Mouse (Mus musculus): Measurements from ENCODE around the gene Kirrel. TPM values are rescaled to one million over a fixed set of nuclear protein-coding genes. Genes with fewer than 3 reads are reported as not detected.

Gene Kirrel
- polyA plus RNA-seq, 1 experiment, result 6.0 TPM

DNA sequence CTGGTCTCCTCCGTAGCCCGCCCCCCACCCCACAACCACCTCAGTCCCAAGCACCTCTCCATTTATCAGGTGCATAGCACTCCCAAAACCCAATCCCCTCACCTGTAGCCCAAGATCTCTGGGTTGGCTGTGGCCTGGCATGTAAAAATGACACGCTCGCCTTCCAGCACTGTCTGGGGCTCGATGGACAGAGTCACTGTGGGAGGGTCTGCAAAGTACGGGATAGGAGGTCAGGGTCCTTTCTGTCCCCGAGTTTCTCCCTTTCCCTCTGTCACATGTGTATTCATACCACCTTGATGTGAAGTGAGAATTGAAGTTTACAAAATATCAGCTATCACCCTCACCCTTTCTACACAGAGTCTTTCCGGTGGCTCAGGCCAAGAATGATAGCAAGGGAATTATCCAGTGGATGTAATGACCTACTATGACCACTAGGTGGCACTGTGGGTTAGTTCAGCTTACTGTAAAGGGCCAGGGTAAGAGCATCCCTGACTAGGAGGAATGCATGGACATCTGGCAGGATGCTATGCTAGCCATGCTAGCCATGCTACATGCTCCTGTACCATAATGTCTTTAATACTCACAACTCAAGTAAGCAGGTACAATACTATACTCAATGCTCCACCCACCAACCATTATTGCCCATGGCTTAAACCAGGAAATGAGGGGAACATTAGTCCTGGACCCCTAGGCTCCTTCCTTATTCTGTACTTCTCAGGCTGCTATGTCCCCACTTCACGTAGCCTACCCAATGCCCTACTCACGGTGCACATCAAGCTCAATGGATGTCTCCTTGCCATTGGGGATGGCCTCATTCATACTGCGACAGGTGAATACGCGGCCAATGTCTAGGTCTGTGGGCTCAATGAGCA lies 84.6 kb downstream of the Kirrel start:
- WGBS, result 71% methylated on average over 13 of the region's 13 CpGs
- Histone ChIP-seq H3K36me3 (ENCODE audit: control insufficient read depth, insufficient read depth, low read length) (no peaks in the 10 kb centered on the region), H3K4me3 (ENCODE audit: extremely low read depth, insufficient read depth, insufficient read length) (no peak overlapping the region), H3K27ac (ENCODE audit: insufficient read depth, low read length) (no peak overlapping the region), H3K27me3 (ENCODE audit: control insufficient read depth, insufficient read depth, low read length) (no peaks in the 10 kb centered on the region), H3K4me1 (ENCODE audit: control insufficient read depth, insufficient read depth, insufficient read length) (no peaks in the 10 kb centered on the region)
- TF ChIP-seq CTCF (IDR thresholded peaks at IDR 0.05; ENCODE audit: extremely low read depth, insufficient read depth, insufficient read length, insufficient replicate concordance) (peak; percentile 27; the same call in 1 of the 2 replicates), POLR2A (IDR thresholded peaks at IDR 0.05; ENCODE audit: low read depth, low read length) (no peak)
- peak; percentile 22 to 35 for DNase-seq (ENCODE audit: low read depth in 1 of 2, low spot score in 2 of 2)

GRCm38 (mm10) chr3:87087146-87087545 lies 87.4 kb downstream of the Kirrel start:
- WGBS, result 81% methylated on average over 7 of the region's 7 CpGs
- H3K27me3 ChIP-seq (ENCODE audit: control insufficient read depth, insufficient read depth, low read length), result no peaks in the 10 kb centered on the region
- no peak for TF ChIP-seq POLR2A (IDR thresholded peaks at IDR 0.05; ENCODE audit: low read depth, low read length)
- TF ChIP-seq CTCF (IDR thresholded peaks at IDR 0.05; ENCODE audit: extremely low read depth, insufficient read depth, insufficient read length, insufficient replicate concordance), result no peak

GRCm38 (mm10) chr3:87082235-87082634 lies 92.3 kb downstream of the Kirrel start:
- peak in 1 of 2 experiments; percentile 46 for DNase-seq (ENCODE audit: low read depth in 1 of 2, low spot score in 2 of 2)
- WGBS, result 57% methylated on average over 3 of the region's 3 CpGs
- H3K4me3 ChIP-seq (ENCODE audit: extremely low read depth, insufficient read depth, insufficient read length), result no peak overlapping the region
- no peaks in the 10 kb centered on the region for H3K36me3 ChIP-seq (ENCODE audit: control insufficient read depth, insufficient read depth, low read length)
- no peaks in the 10 kb centered on the region for H3K27me3 ChIP-seq (ENCODE audit: control insufficient read depth, insufficient read depth, low read length)
- no peak for TF ChIP-seq POLR2A (IDR thresholded peaks at IDR 0.05; ENCODE audit: low read depth, low read length)
- TF ChIP-seq CTCF (IDR thresholded peaks at IDR 0.05; ENCODE audit: extremely low read depth, insufficient read depth, insufficient read length, insufficient replicate concordance), result peak; percentile 71; the same call in 1 of the 2 replicates
- H3K4me1 ChIP-seq (ENCODE audit: control insufficient read depth, insufficient read depth, insufficient read length), result no peaks in the 10 kb centered on the region
- H3K27ac ChIP-seq (ENCODE audit: insufficient read depth, low read length), result no peak overlapping the region

More at GRCm38 (mm10) chr3:87087146-87087545, 87.4 kb downstream of the Kirrel start:
- no peaks in the 10 kb centered on the region for H3K4me1 ChIP-seq (ENCODE audit: control insufficient read depth, insufficient read depth, insufficient read length)
- no peaks in the 10 kb centered on the region for H3K36me3 ChIP-seq (ENCODE audit: control insufficient read depth, insufficient read depth, low read length)
- no peak for DNase-seq (ENCODE audit: low read depth in 1 of 2, low spot score in 2 of 2)
- no peak overlapping the region for H3K27ac ChIP-seq (ENCODE audit: insufficient read depth, low read length)
- no peak overlapping the region for H3K4me3 ChIP-seq (ENCODE audit: extremely low read depth, insufficient read depth, insufficient read length)

- no peak for DNase-seq (ENCODE audit: low read depth in 1 of 2, low spot score in 2 of 2)
- 86% methylated on average over 4 of the region's 4 CpGs for WGBS
- H3K4me3 ChIP-seq (ENCODE audit: extremely low read depth, insufficient read depth, insufficient read length), result no peak overlapping the region
- H3K4me1 ChIP-seq (ENCODE audit: control insufficient read depth, insufficient read depth, insufficient read length), result no peaks in the 10 kb centered on the region
- no peaks in the 10 kb centered on the region for H3K27me3 ChIP-seq (ENCODE audit: control insufficient read depth, insufficient read depth, low read length)
- TF ChIP-seq POLR2A (IDR thresholded peaks at IDR 0.05; ENCODE audit: low read depth, low read length) (no peak), CTCF (IDR thresholded peaks at IDR 0.05; ENCODE audit: extremely low read depth, insufficient read depth, insufficient read length, insufficient replicate concordance) (no peak)
- no peak overlapping the region for H3K27ac ChIP-seq (ENCODE audit: insufficient read depth, low read length)
- no peaks in the 10 kb centered on the region for H3K36me3 ChIP-seq (ENCODE audit: control insufficient read depth, insufficient read depth, low read length)
These were observed 94.8 kb downstream of the Kirrel start for GRCm38 (mm10) chr3:87079751-87080150.

DNA sequence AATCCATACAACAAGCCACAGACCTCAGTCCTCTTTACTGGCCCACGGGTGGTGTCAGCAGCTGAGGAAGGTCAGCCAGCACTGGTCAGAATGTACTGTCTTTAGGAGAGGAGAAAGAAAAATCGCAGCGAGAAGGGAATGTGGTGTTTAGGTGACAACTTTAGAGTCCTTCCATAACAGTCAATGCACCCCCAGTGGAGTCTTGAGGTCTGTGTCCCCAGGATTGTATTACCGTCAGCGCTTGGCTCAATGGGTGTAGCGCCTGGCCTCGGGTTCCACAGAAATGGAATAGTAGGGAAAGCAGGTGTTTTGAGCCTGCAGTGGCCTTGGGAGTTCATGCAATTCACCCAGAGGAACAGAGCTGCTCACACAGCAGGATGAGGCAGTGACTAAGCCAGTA lies 95.2 kb downstream of the Kirrel start:
- 93% methylated on average over 7 of the region's 7 CpGs for WGBS
- Histone ChIP-seq H3K4me1 (ENCODE audit: control insufficient read depth, insufficient read depth, insufficient read length) (no peaks in the 10 kb centered on the region), H3K27ac (ENCODE audit: insufficient read depth, low read length) (no peak overlapping the region), H3K4me3 (ENCODE audit: extremely low read depth, insufficient read depth, insufficient read length) (no peak overlapping the region), H3K36me3 (ENCODE audit: control insufficient read depth, insufficient read depth, low read length) (no peaks in the 10 kb centered on the region), H3K27me3 (ENCODE audit: control insufficient read depth, insufficient read depth, low read length) (no peaks in the 10 kb centered on the region)
- DNase-seq (ENCODE audit: low read depth in 1 of 2, low spot score in 2 of 2), result no peak
- TF ChIP-seq CTCF (IDR thresholded peaks at IDR 0.05; ENCODE audit: extremely low read depth, insufficient read depth, insufficient read length, insufficient replicate concordance) (no peak), POLR2A (IDR thresholded peaks at IDR 0.05; ENCODE audit: low read depth, low read length) (no peak)

- 86% methylated on average over 9 of the region's 9 CpGs for WGBS
These were observed 96.9 kb downstream of the Kirrel start for GRCm38 (mm10) chr3:87077681-87078080.

DNA sequence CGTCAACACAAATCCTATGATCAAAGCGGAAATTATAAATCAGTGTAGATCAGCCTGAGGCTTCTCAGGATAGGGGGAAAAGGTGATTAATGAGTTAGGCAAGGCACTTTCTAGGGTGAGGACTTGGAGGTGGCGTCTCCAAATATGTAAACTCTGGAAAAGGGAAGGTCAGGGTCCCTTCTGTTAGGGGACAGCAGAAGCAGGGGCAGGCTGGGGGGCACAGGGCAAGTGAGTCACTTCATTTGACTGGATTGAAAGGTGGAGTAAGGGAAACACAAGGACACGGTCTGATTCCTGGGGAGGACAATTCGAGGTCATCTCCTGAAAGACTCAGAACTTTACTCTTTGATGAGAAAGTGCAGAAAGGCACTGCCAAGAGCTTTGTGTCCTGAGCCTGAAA lies 97.6 kb downstream of the Kirrel start:
- Histone ChIP-seq H3K4me1 (ENCODE audit: control insufficient read depth, insufficient read depth, insufficient read length) (no peaks in the 10 kb centered on the region), H3K4me3 (ENCODE audit: extremely low read depth, insufficient read depth, insufficient read length) (no peak overlapping the region), H3K27ac (ENCODE audit: insufficient read depth, low read length) (no peak overlapping the region), H3K36me3 (ENCODE audit: control insufficient read depth, insufficient read depth, low read length) (no peaks in the 10 kb centered on the region), H3K27me3 (ENCODE audit: control insufficient read depth, insufficient read depth, low read length) (no peaks in the 10 kb centered on the region)
- WGBS, result 81% methylated on average over 5 of the region's 5 CpGs
- no peak for DNase-seq (ENCODE audit: low read depth in 1 of 2, low spot score in 2 of 2)
- no peak for TF ChIP-seq POLR2A (IDR thresholded peaks at IDR 0.05; ENCODE audit: low read depth, low read length)
- no peak for TF ChIP-seq CTCF (IDR thresholded peaks at IDR 0.05; ENCODE audit: extremely low read depth, insufficient read depth, insufficient read length, insufficient replicate concordance)

More at GRCm38 (mm10) chr3:87077681-87078080, 96.9 kb downstream of the Kirrel start:
- no peaks in the 10 kb centered on the region for H3K4me1 ChIP-seq (ENCODE audit: control insufficient read depth, insufficient read depth, insufficient read length)
- DNase-seq (ENCODE audit: low read depth in 1 of 2, low spot score in 2 of 2), result no peak
- TF ChIP-seq POLR2A (IDR thresholded peaks at IDR 0.05; ENCODE audit: low read depth, low read length), result no peak
- no peak for TF ChIP-seq CTCF (IDR thresholded peaks at IDR 0.05; ENCODE audit: extremely low read depth, insufficient read depth, insufficient read length, insufficient replicate concordance)
- no peaks in the 10 kb centered on the region for H3K27me3 ChIP-seq (ENCODE audit: control insufficient read depth, insufficient read depth, low read length)
- no peak overlapping the region for H3K27ac ChIP-seq (ENCODE audit: insufficient read depth, low read length)
- no peak overlapping the region for H3K4me3 ChIP-seq (ENCODE audit: extremely low read depth, insufficient read depth, insufficient read length)
- H3K36me3 ChIP-seq (ENCODE audit: control insufficient read depth, insufficient read depth, low read length), result no peaks in the 10 kb centered on the region

Data from spleen, adult 2 months (tissue).